In genomic region chr8:83566469-83567395, GRCm38 (mm10) we compare ENCODE assay signal across 8 mouse cellular contexts. TPM values are rescaled to one million over a fixed set of nuclear protein-coding genes. Genes with fewer than 3 reads are reported as not detected.
A peak's percentile ranks its signal among the peaks of the same experiment; 100 is the strongest.
DNase-seq lines count a peak whose midpoint lies in the region; ATAC-seq and TF ChIP-seq lines count a peak whose summit lies in the region.

Gene Ndufb7, plus strand, starts transcription at chr8:83566671.

- peak; percentile 94 for TF ChIP-seq CTCF in ES-Bruce4 (IDR thresholded peaks at IDR 0.05; ENCODE audit: low read depth, low read length)

- peak; percentile 11; the same call in 1 of the 2 replicates for TF ChIP-seq EP300 in ES-Bruce4 (IDR thresholded peaks at IDR 0.05; ENCODE audit: insufficient read depth, low read depth, low read length)

- H3K27me3 ChIP-seq in ES-Bruce4 (ENCODE audit: control insufficient read depth, insufficient read depth, low read length, poor library complexity, severe bottlenecking): no peaks in the 10 kb centered on the region
- no peaks in the 10 kb centered on the region for H3K27me3 ChIP-seq in forebrain, embryonic 14.5 days (replicated peaks; ENCODE audit: control insufficient read depth, insufficient read depth, low read length)
- no peaks in the 10 kb centered on the region for H3K27me3 ChIP-seq in neural tube, embryonic 15.5 days (replicated peaks)

- peak within 1 kb of the TSS; percentile 15; the same call in 1 of the 2 replicates for H3K27ac ChIP-seq in ES-Bruce4 (ENCODE audit: insufficient read depth, low read length)
- peak within 1 kb of the TSS; percentile 55; the same call in 1 of the 2 replicates for H3K27ac ChIP-seq in forebrain, embryonic 14.5 days (ENCODE audit: low read depth, low read length)
- H3K27ac ChIP-seq in neural tube, embryonic 15.5 days (replicated peaks): peak within 1 kb of the TSS; percentile 85

- TF ChIP-seq POLR2A in ES-Bruce4 (IDR thresholded peaks at IDR 0.05; ENCODE audit: insufficient read depth, low read length): peak; percentile 68

- WGBS in forebrain, embryonic 14.5 days: under 1% methylated on average over 48 of the region's 48 CpGs
- under 1% methylated on average over 48 of the region's 48 CpGs for WGBS in neural tube, embryonic 15.5 days

- DNase-seq in forebrain, embryonic 14.5 days (ENCODE audit: low spot score): peak; percentile 94
- peak; percentile 96 to 98 for DNase-seq in heart, postnatal 14 days
- DNase-seq in layer of hippocampus, adult 11-12 months (ENCODE audit: low spot score): peak; percentile 96
- peak; percentile 94 to 95 for DNase-seq in lung, adult 18-20 months
- DNase-seq in testis, postnatal 14 days (ENCODE audit: low spot score): peak; percentile 93

- H3K4me1 ChIP-seq in ES-Bruce4 (ENCODE audit: control insufficient read depth, insufficient read depth, low read length): peaks cover 3% of the 10 kb centered on the region
- H3K4me1 ChIP-seq in forebrain, embryonic 14.5 days (ENCODE audit: control insufficient read depth, insufficient read depth, low read length): peaks cover 7% of the 10 kb centered on the region; the same call in 1 of the 2 replicates
- peaks cover 29% of the 10 kb centered on the region for H3K4me1 ChIP-seq in neural tube, embryonic 15.5 days

- peaks cover 15% of the 10 kb centered on the region for H3K36me3 ChIP-seq in ES-Bruce4 (ENCODE audit: control insufficient read depth, insufficient read depth, low read length, poor library complexity, severe bottlenecking)
- H3K36me3 ChIP-seq in forebrain, embryonic 14.5 days (ENCODE audit: control insufficient read depth, insufficient read depth, low read length): peaks cover 26% of the 10 kb centered on the region
- peaks cover 18% of the 10 kb centered on the region for H3K36me3 ChIP-seq in neural tube, embryonic 15.5 days

- no peaks in the 10 kb centered on the region for H3K9me3 ChIP-seq in ES-Bruce4 (replicated peaks; ENCODE audit: control insufficient read depth, insufficient read depth, low read length, poor library complexity, severe bottlenecking)
- no peaks in the 10 kb centered on the region for H3K9me3 ChIP-seq in forebrain, embryonic 14.5 days (replicated peaks; ENCODE audit: control insufficient read depth, low read length)
- no peaks in the 10 kb centered on the region for H3K9me3 ChIP-seq in neural tube, embryonic 15.5 days (replicated peaks)

- H3K4me3 ChIP-seq in ES-Bruce4 (ENCODE audit: low read depth, low read length): peak within 1 kb of the TSS; percentile 95
- peak within 1 kb of the TSS; percentile 70 for H3K4me3 ChIP-seq in forebrain, embryonic 14.5 days (ENCODE audit: low read depth, low read length)
- peak within 1 kb of the TSS; percentile 77 for H3K4me3 ChIP-seq in neural tube, embryonic 15.5 days (replicated peaks)

- peak within 1 kb of the TSS; percentile 92 for H3K4me2 ChIP-seq in forebrain, embryonic 14.5 days (ENCODE audit: low read length)
- peak within 1 kb of the TSS; percentile 85 for H3K4me2 ChIP-seq in neural tube, embryonic 15.5 days

- peak; percentile 91 for ATAC-seq in cerebellum, adult (ENCODE audit: insufficient number of reproducible peaks, low FRiP score, low TSS enrichment)
- ATAC-seq in forebrain, embryonic 14.5 days: peak; percentile 87
- peak; percentile 88 for ATAC-seq in neural tube, embryonic 15.5 days (ENCODE audit: low FRiP score)

- H3K9ac ChIP-seq in ES-Bruce4 (ENCODE audit: low read depth, poor library complexity, severe bottlenecking): peak within 1 kb of the TSS; percentile 87
- peak within 1 kb of the TSS; percentile 81 for H3K9ac ChIP-seq in forebrain, embryonic 14.5 days (ENCODE audit: low read length)
- H3K9ac ChIP-seq in neural tube, embryonic 15.5 days (replicated peaks): peak within 1 kb of the TSS; percentile 66

- intact Hi-C loops in heart, postnatal 14 days (cut with DNase I): loop anchor here (5.0 kb wide), 1 partner anchor 41 kb away; the partner anchor contains the start of genes Dnajb1 and Tecr

RNA-seq across cellular contexts. Expression of gene Ndufb7, which starts in this region (rescaled TPM):
- polyA plus RNA-seq in ES-Bruce4 (2011; ENCODE audit: insufficient read depth, insufficient read length, low read depth, missing spikeins): 102 and 121 TPM in 2 replicates
- polyA plus RNA-seq in forebrain, embryonic 14.5 days (2014; fragmentation: Nextera tagmentation; extraction: Ambion mirVana): 370 and 449 TPM in 2 replicates
- total RNA-seq in heart, postnatal 14 days (2021): 100 to 1,000 TPM; 675 to 683 TPM
- polyA plus RNA-seq in neural tube, embryonic 15.5 days (2015; fragmentation: Nextera tagmentation; extraction: Ambion mirVana): 344 and 362 TPM in 2 replicates

Comparison
In these comparisons a context has a peak if more than half of its experiments do, and no peak if none do; other contexts are left out.
1. Peak in every context shown above with its lines: DNase-seq, ATAC-seq, H3K4me3 ChIP-seq and H3K27ac ChIP-seq.
2. H3K27ac ChIP-seq: peak in every context shown above with its lines; median percentile 85 in neural tube, embryonic 15.5 days; 55 in forebrain, embryonic 14.5 days; 15 in ES-Bruce4.